Mouse (Mus musculus): ENCODE measurements around the gene Msi2. TPM values are rescaled to one million over a fixed set of nuclear protein-coding genes. Genes with fewer than 3 reads are reported as not detected.

Gene Msi2
- polyA plus RNA-seq, 1 experiment from 2014 or later: 29.1 TPM

DNA sequence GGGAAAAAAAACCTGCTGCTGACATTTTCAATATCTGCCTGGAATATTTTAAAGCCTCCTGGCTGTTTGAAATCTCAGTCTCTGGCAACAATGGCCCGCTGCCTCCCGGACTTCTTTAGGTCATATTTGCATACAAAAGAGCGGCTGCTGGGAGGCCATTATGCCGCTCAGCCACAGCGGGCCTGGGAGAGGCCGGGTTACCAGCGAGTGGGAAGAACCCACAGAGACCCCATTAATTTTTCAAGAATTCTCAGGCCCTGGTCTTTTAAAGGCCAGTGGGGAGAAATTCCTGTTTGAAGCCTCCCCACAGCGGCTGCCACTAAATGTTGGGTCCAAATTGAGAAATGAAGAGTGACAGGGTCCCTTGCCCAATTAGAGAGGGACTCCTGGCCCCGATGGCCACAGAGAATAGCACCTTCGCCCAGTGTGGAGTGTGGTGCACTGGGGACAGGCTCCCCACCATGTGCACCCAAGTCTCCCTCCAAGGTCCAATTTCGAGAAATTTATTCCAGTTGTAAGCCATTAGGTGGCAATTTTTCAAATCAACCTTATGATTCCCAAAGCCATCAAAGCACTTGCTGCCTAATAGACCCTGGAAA is 183.9 kb downstream of the Msi2 start:
- 21% methylated on average over 11 of the region's 11 CpGs for WGBS
- ATAC-seq (replicated peaks; ENCODE audit: low FRiP score): no peak
- Histone ChIP-seq H3K27ac (peak overlapping the region; percentile 64), H3K9ac (no peak overlapping the region), H3K9me3 (replicated peaks) (no peaks in the 10 kb centered on the region), H3K4me2 (peak overlapping the region; percentile 12; the same call in 1 of the 2 replicates), H3K4me3 (replicated peaks) (no peak overlapping the region), H3K36me3 (no peaks in the 10 kb centered on the region), H3K4me1 (peaks cover 73% of the 10 kb centered on the region), H3K27me3 (no peaks in the 10 kb centered on the region)

- H3K27me3 ChIP-seq: no peaks in the 10 kb centered on the region
- no peak overlapping the region for H3K4me2 ChIP-seq
- H3K27ac ChIP-seq: no peak overlapping the region
- ATAC-seq (replicated peaks; ENCODE audit: low FRiP score): no peak
- H3K4me3 ChIP-seq (replicated peaks): no peak overlapping the region
- no peaks in the 10 kb centered on the region for H3K36me3 ChIP-seq
- 49% methylated on average over 2 of the region's 2 CpGs for WGBS
- H3K9ac ChIP-seq: no peak overlapping the region
- H3K9me3 ChIP-seq (replicated peaks): no peaks in the 10 kb centered on the region
- peaks cover 73% of the 10 kb centered on the region for H3K4me1 ChIP-seq
Observed at GRCm38 (mm10) chr11:88532016-88532415, 186.3 kb downstream of the Msi2 start.

DNA sequence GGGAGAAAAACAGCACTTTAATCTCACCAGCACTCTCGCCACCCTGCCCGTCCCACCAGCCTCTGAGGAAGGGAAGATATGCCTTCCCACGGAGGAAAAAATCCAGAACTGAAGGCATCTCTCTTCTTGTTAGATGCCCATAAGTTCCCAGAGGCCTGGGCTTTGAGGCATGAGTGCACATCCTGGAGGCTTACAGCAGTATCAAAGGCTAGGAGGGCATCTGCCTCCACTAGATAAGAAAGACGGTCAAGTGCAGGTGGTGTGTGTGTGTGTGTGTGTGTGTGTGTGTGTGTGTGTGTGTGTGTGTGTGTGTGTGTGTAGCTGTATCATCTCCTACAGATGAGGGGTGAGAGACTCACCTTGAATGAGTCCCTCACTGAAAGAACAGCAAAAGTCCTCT is 188.3 kb downstream of the Msi2 start:
- Histone ChIP-seq H3K9me3 (replicated peaks) (no peaks in the 10 kb centered on the region), H3K4me1 (peaks cover 75% of the 10 kb centered on the region), H3K36me3 (no peaks in the 10 kb centered on the region), H3K9ac (no peak overlapping the region), H3K27me3 (no peaks in the 10 kb centered on the region), H3K4me3 (replicated peaks) (no peak overlapping the region), H3K27ac (no peak overlapping the region), H3K4me2 (no peak overlapping the region)
- no peak for ATAC-seq (replicated peaks; ENCODE audit: low FRiP score)
- WGBS: 83% methylated on average over 4 of the region's 4 CpGs

DNA sequence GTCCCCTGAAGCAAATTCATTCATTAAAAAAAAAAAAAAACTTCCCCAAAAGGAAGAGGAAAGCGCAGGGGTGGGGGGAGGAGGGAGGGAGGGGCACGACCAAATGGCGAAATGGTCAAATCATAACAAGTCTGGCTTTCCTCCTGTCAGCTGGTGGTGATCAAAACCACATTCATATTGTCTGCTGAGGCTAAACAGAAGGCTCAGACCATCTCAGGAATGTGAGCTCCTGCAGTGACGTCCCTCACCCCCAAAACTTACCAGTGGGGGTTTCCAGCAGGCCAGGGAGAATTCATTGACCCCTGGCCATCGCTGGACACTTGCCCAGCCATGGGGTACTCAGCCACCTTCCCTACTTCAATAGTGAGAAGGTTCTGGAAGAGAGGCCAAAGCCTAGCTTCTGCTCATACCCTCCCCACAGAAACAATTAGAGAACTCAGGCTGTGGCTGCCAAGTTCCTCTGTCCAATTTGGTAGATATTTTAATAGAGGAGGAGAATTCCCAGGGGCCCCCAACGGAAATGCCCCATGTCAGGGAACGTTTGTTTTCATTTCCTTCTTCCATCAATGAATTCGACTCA is 189.7 kb downstream of the Msi2 start:
- H3K4me3 ChIP-seq (replicated peaks): no peak overlapping the region
- H3K4me2 ChIP-seq: 0 out of 2 replicates have a peak overlapping the region, but pooled peaks have one; percentile 6
- peak overlapping the region; percentile 86 for H3K27ac ChIP-seq
- no peaks in the 10 kb centered on the region for H3K9me3 ChIP-seq (replicated peaks)
- 32% methylated on average over 8 of the region's 8 CpGs for WGBS
- H3K4me1 ChIP-seq: peaks cover 75% of the 10 kb centered on the region
- H3K9ac ChIP-seq: no peak overlapping the region
- H3K27me3 ChIP-seq: no peaks in the 10 kb centered on the region
- ATAC-seq (replicated peaks; ENCODE audit: low FRiP score): peak; percentile 13; the same call in 1 of the 2 replicates
- no peaks in the 10 kb centered on the region for H3K36me3 ChIP-seq

DNA sequence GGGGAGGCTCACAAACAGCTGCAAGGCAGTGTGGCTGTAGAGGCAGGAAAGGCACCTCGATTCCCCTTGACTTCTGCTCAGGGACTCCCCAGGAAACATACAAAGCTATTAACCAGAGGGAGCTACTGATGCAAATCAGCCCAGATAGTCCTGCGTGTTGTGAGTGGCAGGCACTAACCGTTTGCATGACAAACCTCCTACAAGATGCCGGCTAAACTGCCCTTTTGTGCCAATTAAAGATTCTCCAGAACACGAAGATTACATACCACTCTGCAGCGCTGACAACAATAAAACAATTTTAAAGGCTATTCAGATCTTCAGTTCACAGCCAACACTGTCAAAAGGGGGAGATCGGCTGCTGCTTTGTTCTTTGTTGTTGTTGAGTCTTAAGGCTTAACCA is 191.6 kb downstream of the Msi2 start:
- Histone ChIP-seq H3K36me3 (no peaks in the 10 kb centered on the region), H3K4me3 (replicated peaks) (no peak overlapping the region), H3K27ac (peak overlapping the region; percentile 32; the same call in 1 of the 2 replicates), H3K4me1 (peaks cover 81% of the 10 kb centered on the region), H3K27me3 (no peaks in the 10 kb centered on the region), H3K9ac (no peak overlapping the region), H3K4me2 (no peak overlapping the region), H3K9me3 (replicated peaks) (no peaks in the 10 kb centered on the region)
- no peak for ATAC-seq (replicated peaks; ENCODE audit: low FRiP score)
- 17% methylated on average over 7 of the region's 7 CpGs for WGBS

GRCm38 (mm10) chr11:88524790-88525575 is 193.3 kb downstream of the Msi2 start:
- 51% methylated on average over 10 of the region's 10 CpGs for WGBS
- Histone ChIP-seq H3K36me3 (no peaks in the 10 kb centered on the region), H3K9me3 (replicated peaks) (no peaks in the 10 kb centered on the region), H3K4me3 (replicated peaks) (no peak overlapping the region), H3K27me3 (no peaks in the 10 kb centered on the region), H3K9ac (no peak overlapping the region), H3K27ac (peak overlapping the region; percentile 76), H3K4me1 (peaks cover 89% of the 10 kb centered on the region), H3K4me2 (no peak overlapping the region)
- ATAC-seq (replicated peaks; ENCODE audit: low FRiP score): no peak

DNA sequence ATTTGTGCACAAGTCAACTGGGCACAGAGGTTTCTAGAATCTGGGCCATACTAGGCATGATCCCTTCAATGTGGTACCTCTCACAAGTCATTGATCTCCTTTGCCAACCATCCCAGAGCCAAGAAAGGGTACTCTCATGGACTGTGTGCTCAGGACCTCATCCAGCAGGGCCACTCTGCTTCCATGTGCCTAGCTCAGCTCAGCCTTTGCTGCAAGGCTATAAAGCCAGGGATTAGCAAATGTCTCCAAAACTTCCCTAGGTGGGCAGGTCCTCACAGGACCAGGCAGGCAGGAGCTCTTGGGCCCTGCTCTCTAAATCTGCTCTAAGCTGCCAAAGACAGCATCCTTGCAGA is 193.9 kb downstream of the Msi2 start:
- Histone ChIP-seq H3K36me3 (no peaks in the 10 kb centered on the region), H3K9me3 (replicated peaks) (no peaks in the 10 kb centered on the region), H3K4me1 (peaks cover 84% of the 10 kb centered on the region), H3K27me3 (no peaks in the 10 kb centered on the region), H3K27ac (peak overlapping the region; percentile 76), H3K9ac (no peak overlapping the region), H3K4me2 (no peak overlapping the region), H3K4me3 (replicated peaks) (no peak overlapping the region)
- ATAC-seq (replicated peaks; ENCODE audit: low FRiP score): no peak

DNA sequence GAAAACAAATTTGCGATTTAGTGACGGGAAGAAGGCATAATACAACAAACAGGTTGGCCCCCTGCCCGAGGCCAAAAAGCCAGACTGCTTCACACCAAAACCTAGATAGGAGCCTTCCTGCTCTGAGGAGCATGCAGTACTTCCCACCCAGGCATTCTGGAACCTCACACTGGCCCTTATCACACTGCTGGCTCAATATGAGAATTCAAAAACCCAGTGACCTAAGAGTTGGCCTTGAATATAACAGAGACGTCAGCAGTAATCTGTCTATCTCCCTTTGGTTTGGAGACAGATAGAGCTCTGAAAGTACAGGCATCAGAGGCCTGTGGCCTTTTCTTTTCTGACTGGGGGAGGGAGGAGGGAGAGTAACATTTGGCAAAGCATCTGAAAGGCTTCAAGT is 194.4 kb downstream of the Msi2 start:
- ATAC-seq (replicated peaks; ENCODE audit: low FRiP score): peak; percentile 35; the same call in 1 of the 2 replicates
- 41% methylated on average over 4 of the region's 4 CpGs for WGBS
- H3K27me3 ChIP-seq: no peaks in the 10 kb centered on the region

GRCm38 (mm10) chr11:88523511-88523910 is 194.8 kb downstream of the Msi2 start:
- 53% methylated on average over 6 of the region's 6 CpGs for WGBS
- Histone ChIP-seq H3K4me3 (replicated peaks) (no peak overlapping the region), H3K9me3 (replicated peaks) (no peaks in the 10 kb centered on the region), H3K4me1 (peaks cover 75% of the 10 kb centered on the region), H3K27me3 (no peaks in the 10 kb centered on the region), H3K9ac (no peak overlapping the region), H3K27ac (peak overlapping the region; percentile 76), H3K36me3 (no peaks in the 10 kb centered on the region), H3K4me2 (no peak overlapping the region)
- no peak for ATAC-seq (replicated peaks; ENCODE audit: low FRiP score)

More for the DNA sequence above, 194.4 kb downstream of the Msi2 start:
- Histone ChIP-seq H3K9me3 (replicated peaks) (no peaks in the 10 kb centered on the region), H3K9ac (no peak overlapping the region), H3K4me2 (no peak overlapping the region), H3K4me3 (replicated peaks) (no peak overlapping the region), H3K4me1 (peaks cover 79% of the 10 kb centered on the region), H3K36me3 (no peaks in the 10 kb centered on the region), H3K27ac (peak overlapping the region; percentile 76; the same call in 1 of the 2 replicates)

DNA sequence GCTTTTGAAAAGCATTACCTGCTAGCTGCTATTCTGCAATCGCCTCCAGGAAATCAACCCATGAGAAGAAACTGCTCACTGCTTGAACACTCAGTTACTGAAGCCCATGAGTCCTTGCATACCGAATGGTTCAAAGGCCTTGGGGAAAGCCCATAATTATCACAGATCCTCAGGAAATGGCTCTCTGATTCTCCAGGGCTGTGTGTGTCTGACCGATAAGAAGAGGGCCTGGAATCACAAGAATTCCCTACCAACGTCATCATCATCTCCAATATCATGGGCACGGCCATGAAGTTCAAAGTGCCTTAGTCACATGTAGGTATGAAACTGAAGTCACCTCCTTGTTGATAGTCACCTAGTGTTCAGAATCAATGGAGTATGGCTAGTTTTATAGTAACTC is 196.2 kb downstream of the Msi2 start:
- no peak overlapping the region for H3K27ac ChIP-seq
- no peak overlapping the region for H3K4me3 ChIP-seq (replicated peaks)
- no peaks in the 10 kb centered on the region for H3K36me3 ChIP-seq
- no peak overlapping the region for H3K9ac ChIP-seq
- no peaks in the 10 kb centered on the region for H3K27me3 ChIP-seq
- WGBS: 59% methylated on average over 5 of the region's 5 CpGs
- no peak for ATAC-seq (replicated peaks; ENCODE audit: low FRiP score)
- peaks cover 65% of the 10 kb centered on the region for H3K4me1 ChIP-seq
- no peak overlapping the region for H3K4me2 ChIP-seq
- no peaks in the 10 kb centered on the region for H3K9me3 ChIP-seq (replicated peaks)

GRCm38 (mm10) chr11:88520951-88521730 is 197.2 kb downstream of the Msi2 start:
- Histone ChIP-seq H3K36me3 (no peaks in the 10 kb centered on the region), H3K4me1 (peaks cover 65% of the 10 kb centered on the region), H3K9ac (no peak overlapping the region), H3K27me3 (no peaks in the 10 kb centered on the region), H3K9me3 (replicated peaks) (no peaks in the 10 kb centered on the region), H3K27ac (peak overlapping the region; percentile 16; the same call in 1 of the 2 replicates), H3K4me3 (replicated peaks) (no peak overlapping the region), H3K4me2 (no peak overlapping the region)
- 64% methylated on average over 19 of the region's 19 CpGs for WGBS
- no peak for ATAC-seq (replicated peaks; ENCODE audit: low FRiP score)

- no peak for ATAC-seq (replicated peaks; ENCODE audit: low FRiP score)
- H3K27ac ChIP-seq: no peak overlapping the region
- 88% methylated on average over 3 of the region's 3 CpGs for WGBS
- H3K27me3 ChIP-seq: no peaks in the 10 kb centered on the region
- H3K4me1 ChIP-seq: peaks cover 57% of the 10 kb centered on the region
- H3K9ac ChIP-seq: no peak overlapping the region
- no peaks in the 10 kb centered on the region for H3K36me3 ChIP-seq
- no peaks in the 10 kb centered on the region for H3K9me3 ChIP-seq (replicated peaks)
- no peak overlapping the region for H3K4me3 ChIP-seq (replicated peaks)
- H3K4me2 ChIP-seq: no peak overlapping the region
Observed at GRCm38 (mm10) chr11:88518361-88518760, 200.0 kb downstream of the Msi2 start.

All from kidney, embryonic 15.5 days (tissue).